Mouse (Mus musculus) left cerebral cortex, adult 11 months (tissue): Measurements from ENCODE around the gene Plrg1.

Experiments used
- DNase-seq: peaks from one replicate; pipeline ENCODE4 v3.0.0; 2022; ENCODE audit warnings: low spot score

Gene Plrg1

DNA sequence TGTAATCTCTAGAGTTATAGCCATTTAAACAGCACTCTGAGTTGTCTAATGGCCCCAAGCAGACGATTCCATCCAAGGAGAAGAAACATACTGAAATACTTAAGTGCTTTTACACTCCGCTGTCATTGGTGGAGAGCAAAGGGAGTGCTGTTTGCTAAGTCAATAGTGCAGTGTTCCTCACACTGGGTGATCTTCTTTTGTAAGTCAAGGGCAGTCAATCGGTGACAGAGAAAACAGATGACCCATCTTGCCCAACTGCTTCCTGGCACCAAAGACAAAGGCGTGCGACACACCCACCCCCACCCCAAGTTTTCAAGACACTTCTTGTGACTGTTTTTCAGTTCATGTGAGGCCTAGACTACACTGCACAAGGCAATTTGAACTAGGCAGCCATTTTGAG lies 3.2 kb upstream of the Plrg1 start:
- DNase-seq = no peak

DNA sequence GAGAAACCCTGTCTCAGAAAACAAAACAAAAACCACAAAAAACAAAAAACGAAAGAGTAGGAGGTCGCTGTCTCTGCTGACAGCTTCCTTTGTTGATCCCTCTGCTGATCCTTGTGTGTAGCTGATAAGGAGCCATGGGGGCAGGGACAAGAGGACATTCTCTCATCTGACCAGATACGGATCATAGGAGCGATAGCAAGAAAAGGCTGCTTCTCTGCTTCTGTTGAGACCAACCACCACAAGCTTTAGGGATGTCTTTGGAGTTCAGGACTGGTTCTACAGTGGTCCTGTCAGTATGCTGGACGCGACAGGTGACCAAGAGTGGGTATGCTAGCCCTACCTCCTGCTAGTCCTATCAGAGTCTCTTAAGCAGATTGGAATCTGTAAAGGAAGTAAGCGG lies 2.2 kb upstream of the Plrg1 start:
- DNase-seq = no peak

DNA sequence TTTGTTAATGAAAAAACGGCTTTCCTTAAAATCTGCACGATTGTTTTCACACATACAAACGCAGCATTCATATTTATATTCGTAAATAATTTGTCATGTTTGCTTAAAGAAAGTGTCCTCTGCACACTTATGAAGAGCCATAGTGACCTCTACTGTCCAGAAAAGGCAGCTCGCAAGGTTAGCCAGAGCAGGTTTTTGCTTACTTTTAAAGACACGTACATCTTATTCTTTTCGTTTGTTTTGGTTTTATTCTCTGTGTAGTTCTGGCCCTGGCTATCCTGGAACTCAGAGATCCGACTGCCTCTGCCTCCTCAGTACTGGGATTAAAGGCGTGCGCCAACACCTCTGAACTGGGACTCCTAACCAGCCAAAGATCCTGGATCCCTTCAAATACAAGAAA lies 1.6 kb upstream of the Plrg1 start:
- DNase-seq = peak; percentile 33

DNA sequence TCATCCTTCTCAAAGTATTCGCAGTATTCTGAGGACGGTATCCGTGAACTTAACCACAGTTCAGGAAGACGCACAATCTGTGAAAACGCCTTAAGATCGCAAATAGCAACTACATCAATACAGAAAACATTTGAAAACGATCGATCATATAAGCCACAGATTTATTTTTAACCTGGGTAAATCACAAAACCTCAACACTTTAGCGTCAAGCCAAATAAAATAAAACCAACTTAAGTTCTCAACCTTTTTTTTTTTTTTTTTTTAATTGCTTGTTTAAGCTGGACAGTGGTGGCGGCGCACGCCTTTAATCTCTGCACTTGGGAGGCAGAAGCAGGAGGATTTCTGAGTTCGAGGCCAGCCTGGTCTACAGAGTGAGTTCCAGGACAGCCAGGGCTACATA lies 563 bp upstream of the Plrg1 start:
- DNase-seq = no peak

DNA sequence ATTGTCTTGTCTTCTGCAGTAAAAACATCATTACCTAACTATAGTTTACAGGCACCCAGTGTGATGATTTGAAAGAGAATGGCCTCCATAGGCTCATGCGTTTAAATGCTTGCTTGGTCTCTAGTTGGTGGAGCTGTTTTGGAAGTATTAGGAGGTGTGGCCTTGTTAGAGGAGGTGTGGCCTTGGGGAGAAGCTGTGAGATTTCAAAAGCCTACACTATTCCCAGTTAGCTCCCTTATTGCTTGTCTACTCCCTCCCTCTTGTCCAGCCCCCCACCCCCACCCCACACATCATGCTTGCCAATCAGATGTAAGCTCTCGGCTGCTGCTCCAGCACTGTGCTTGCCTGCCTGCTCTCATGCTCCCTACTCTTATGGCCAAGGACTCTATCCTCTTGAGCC lies 1.7 kb downstream of the Plrg1 start:
- no peak for DNase-seq

DNA sequence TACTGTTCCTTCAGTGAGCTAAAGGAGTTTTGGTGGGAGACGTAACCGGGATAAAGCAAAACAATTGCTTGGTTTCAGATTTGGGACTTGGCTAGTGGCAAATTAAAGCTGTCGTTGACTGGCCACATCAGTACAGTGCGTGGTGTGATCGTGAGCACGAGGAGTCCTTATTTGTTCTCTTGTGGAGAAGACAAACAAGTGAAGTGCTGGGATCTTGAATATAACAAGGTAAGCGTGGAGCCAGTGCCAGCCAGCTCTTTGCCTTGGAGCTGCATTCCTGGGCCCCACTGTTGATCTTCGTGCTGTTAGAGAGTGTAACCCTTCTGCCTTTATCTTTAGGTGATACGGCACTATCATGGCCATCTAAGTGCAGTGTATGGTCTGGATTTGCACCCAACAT lies 12.6 kb downstream of the Plrg1 start:
- DNase-seq = no peak

DNA sequence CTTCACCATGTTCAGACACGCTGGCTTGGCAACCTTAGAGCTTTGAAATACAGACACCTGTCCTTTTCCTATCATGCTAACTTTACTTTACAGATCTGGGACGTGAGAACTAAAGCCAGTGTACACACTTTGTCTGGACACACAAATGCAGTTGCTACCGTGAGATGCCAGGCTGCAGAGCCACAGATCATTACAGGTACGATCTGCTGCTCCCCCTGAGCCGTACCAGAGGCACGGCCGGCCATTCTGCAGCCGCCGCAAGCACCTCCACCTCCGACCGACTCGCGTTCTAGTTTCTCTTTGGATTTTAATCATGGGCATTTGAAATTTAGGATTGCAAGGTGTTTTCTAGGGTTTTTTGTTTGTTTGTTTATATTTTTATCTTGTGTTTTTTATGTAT lies 13.5 kb downstream of the Plrg1 start:
- no peak for DNase-seq

DNA sequence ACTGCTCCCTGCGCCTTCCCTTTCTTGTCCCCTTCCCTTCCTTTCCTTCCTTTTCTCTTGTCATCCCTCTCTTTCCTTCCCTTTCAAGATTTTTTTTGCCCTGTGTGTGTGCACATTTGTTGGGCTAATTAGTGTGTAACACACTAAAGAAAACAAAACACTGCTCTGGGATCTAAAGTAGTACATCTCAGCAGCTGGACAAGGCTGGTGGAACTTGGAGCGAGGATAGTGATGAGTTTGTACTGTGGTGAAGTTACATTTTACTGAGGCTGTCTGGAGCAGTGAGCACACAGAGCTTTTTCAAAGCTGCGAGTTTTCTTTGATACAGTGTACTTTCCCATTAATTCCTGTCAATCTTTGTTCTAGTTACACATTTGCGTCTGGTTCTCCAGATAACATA lies 14.9 kb downstream of the Plrg1 start:
- no peak for DNase-seq

DNA sequence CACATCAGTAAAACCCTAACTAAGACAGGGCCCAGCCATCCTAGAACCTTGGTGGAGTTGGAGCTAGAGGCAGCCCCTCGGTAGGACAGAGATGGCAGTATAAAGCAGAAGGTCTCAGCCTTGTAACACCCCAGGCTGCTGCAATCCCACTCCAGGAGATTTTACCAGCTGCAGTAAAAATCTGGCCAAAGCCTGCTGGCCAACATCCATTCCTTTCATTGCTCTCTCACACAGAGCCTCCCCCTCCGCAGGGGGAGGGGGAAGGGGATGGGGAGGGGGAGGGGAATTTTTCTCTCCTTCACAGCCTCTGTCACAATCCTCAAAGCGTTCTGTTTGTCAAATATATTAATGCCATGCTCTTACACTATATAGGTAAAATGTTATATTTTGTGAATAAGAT lies 21.2 kb downstream of the Plrg1 start:
- DNase-seq = peak; percentile 26

DNA sequence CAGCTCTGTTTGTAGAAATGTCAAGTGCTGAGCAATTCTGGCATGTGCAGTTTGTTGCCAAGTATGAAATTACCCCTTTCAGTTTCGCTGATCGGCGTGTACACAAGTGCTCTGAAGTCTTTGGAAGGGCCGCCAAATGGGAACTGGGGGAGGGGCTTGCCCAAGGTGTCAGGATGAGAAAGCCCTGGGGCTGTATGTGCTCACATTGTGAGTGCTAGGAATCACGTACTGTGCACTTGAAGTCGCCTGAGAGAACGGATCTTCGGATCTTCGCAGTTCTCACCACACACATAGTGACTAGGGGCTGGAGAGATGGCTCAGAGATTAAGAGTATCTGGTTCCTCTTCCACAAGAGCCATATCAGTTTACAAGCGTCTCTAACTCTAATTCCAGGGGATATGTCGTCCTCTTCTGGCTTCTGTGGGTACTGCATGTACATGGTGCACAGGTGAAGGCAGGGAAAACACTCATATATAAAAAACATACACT lies 25.3 kb downstream of the Plrg1 start:
- DNase-seq = peak; percentile 31

DNA sequence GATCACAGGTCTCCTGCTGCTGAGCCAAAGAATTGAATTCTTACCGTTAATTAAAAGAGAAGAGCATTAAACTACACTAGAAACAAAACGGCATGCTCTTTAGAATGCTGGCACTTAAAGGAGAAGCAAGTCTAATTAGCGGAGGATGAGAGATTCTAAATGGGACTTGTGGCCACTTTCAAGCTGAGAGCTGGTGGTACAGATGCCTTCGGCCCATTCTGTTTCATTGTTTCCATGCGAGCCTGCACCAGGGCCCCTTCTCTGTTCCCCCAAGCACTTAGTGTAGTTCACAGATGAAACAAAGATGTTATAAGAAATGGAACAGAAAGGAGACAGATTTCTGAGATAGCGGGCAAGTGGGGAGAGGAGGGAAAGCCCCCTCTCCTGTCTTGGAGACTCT lies 42.3 kb downstream of the Plrg1 start:
- no peak for DNase-seq

DNA sequence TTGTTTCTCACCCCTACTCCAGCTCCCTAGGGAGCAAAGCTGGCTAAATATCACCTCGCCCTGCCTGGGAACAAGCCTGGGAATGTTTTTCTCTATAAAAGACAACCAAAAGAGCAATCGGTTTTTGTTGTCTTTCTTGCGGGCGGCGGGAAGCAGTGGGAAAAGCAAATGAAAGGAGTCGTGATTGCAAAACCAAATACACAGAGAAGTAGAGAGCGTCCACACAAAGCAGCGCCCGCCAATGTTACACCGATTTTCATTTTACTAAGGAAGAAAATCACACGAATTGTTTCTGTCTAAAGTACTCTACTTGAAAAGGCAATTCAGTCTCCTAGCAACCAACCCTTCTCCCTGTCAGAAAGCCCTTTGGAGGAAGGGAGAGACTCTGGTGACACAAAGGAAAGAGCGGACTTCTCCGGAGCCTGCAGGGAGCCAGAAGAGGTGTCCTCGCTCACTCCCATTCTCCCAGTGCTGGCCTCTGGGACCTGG lies 43.3 kb downstream of the Plrg1 start:
- no peak for DNase-seq

DNA sequence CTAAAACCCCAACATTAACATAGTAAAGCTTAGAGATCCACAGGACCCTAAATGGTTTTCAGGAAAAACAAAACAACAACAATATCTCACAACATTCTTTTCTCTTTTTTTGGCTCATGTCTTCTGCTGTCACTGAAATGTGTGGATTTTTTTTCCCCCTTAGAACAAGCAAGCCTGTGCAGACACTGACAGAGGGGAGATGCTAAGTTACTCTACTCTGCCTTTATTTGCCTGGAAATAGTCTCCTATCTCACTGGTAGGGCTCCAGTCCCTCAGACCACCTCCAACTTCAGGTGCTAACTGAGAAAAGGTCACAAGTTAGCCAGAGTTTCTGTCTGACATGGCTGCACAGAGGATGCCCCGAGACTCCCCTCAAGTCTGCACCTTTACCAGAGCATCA lies 43.8 kb downstream of the Plrg1 start:
- DNase-seq = no peak

DNA sequence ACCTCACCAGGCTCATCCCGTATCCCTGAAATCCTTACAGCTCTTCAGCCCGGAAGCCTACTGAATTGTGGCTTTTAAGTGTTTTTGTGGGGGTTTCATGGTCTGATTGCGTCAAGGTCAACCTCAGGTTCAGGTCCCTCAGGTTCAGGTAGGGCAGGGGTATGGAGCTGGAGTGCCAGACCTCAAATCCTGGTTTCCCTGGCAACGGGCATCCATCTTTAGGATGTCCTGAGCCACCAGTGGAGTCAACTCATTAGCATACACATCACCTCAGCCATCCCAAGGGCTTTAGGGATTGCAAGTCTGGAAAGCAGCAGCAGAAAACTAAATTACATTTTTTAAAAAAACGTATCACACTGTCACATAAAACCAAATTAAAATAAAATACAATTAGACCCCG lies 44.3 kb downstream of the Plrg1 start:
- no peak for DNase-seq

DNA sequence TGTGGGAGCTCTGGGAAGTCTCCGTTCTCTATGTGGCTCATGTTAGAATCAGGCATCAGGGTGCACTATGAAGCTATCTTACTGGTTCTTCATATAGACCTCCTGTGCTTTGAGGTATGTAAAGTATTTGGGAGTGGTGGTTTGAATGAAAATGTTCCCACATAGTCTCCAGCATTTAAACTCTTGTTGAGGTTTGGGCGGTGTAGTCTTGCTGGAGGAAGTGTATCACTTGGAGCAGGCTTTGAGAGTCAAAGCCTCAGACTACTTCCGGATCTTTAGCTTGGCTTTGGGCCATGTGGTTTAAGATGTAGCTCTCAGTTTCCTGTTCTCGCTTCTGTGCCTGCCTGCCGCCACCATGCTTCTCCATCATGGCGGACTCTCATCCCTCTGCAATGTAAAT lies 47.0 kb downstream of the Plrg1 start:
- DNase-seq = no peak

DNA sequence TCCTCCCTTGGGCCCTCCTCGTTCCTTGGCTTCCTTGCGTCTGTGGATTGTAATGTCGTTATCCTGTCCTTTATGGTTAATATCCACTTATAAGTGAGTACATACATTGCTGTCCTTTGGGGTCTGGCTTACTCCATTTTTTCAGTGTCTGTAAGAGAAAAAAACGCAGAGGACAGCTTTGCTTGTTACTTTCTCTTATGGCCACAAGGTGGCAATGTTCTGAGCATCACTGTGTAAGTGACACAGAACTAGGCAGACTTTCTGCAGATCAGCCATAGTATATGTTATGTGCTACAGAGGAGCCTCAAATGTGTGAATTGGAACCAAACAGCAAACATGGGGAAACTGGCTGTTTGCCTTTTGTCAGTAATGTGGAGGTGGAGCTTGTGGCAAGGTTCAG lies 54.8 kb downstream of the Plrg1 start:
- DNase-seq = no peak

DNA sequence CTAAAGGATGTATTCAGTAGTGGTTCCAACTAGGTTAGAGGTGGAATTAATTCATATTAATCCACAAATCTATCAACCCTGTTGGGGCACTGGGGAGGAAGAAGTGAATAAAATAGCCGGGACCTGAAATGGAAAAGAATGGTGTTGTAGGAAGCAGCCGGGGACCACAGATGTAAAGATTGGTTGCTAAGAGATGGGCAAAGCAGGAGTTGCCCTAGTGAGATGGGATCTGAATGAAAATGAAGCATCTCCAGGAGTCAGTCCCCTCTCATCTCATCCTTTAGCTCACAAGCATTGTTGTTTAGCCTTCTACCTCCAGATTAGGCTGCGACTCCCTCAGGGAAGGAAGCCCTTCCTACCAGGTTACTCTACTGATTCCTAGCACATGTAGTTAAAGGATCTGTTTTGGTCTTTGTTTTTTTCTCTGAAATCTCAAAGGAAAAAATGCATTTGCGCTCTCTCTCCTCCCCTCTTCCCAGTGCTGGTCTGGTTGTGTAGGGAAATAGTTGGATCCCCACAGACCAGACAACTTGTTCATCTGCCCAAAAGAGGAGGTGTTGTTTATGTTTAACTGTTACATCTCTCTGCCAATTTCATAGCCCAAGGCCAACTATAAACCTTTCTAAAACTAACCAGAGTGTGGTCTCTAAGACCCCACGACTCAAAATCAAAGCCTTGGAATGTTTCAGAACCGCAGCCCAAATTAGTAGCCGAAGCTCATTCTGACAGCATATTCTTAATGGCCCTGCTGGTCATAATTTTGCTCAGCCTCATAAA lies 56.4 kb downstream of the Plrg1 start:
- no peak for DNase-seq

DNA sequence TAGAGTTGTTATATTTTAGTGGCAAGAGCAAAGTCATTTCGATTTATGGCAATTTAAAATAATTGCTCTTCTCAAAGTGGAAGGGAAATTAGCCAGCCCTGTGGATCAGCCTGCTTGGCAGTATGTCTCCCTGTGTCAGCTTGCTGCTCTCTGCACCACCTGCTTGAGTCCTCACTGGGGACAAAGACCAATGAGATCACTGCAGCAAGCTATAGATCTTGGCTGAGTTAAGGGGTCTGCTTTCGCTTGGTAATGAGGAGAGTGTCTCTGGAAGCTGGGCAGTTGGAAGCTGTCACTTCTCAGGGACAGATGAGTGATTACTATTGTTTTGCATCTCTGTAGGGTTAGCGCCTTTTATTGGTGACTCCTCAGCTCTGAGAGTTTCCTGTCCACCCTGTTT lies 57.5 kb downstream of the Plrg1 start:
- no peak for DNase-seq

DNA sequence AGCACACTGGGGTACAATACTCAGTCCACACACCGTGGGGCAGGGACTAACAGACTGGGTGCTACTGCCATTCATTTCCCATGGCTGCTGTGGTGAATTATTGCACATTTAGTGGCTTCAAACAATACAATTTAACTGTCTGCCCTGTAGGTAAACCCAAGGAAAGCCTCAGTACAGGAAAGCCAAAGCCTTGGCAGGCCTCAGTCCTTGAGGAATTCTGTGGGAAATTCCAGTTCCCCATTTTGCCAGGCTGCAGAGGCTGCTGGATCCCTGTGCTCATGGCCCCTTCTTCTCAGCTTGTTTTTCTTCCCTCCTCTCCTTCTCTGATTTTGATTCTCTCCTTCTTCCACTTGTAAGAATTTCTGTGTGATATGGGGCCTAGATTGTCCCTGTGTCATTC lies 59.6 kb downstream of the Plrg1 start:
- DNase-seq = no peak

DNA sequence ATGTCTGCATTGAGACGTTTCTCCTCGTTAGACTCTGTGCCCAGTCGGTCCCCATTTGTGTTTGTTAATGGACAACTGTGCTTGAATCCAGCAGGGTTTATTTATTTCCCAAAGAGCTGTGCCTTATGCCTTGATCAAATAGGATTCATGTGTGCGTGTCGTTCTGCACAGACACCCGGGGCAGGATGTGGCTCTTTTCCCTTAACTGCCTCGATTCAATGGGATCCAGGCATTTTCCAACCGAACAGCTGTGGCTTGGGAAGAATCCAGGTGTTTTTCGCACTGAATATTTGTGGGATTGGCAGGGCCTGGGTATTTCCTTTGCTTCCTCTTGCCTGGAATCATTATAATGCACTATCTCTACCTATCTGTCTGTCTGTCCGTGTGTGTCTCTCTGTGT lies 62.3 kb downstream of the Plrg1 start:
- no peak for DNase-seq
